Mouse (Mus musculus) intestine, embryonic 14.5 days (tissue): ENCODE results near the gene Kap. TPM values are rescaled to one million over a fixed set of nuclear protein-coding genes. Genes with fewer than 3 reads are reported as not detected.

Experiments
- ATAC-seq: fragments of 200-750 bp; cut with Nextera tagmentation; replicated peaks from 2 replicates; pipeline ENCODE4 v1.8.0; 2017; ENCODE audit warnings: low read depth, moderate number of reproducible peaks, moderate TSS enrichment, moderate library complexity; ENCODE audit not compliant: low FRiP score, low TSS enrichment
- DNase-seq: peaks from one replicate; pipeline ENCODE4 v3.0.0-alpha.2; 2018; ENCODE audit warnings: low spot score
- H3K27ac ChIP-seq: fragments of 300-500 bp; sonication (generic); 2 replicates; pipeline ENCODE4 v1.5.1; 2014; ENCODE audit warnings: low read depth, mild to moderate bottlenecking, control low read depth
- H3K27me3 ChIP-seq: fragments of 300-500 bp; sonication (generic); replicated peaks from 2 replicates; pipeline ENCODE4 v1.6.1; 2014; ENCODE audit warnings: low read length, control low read depth; ENCODE audit not compliant: control insufficient read depth, insufficient read depth
- H3K36me3 ChIP-seq: fragments of 300-500 bp; sonication (generic); 2 replicates; pipeline ENCODE4 v1.6.1; 2014; ENCODE audit warnings: low read length, control low read depth; ENCODE audit not compliant: control insufficient read depth, insufficient read depth
- H3K4me1 ChIP-seq: fragments of 300-500 bp; sonication (generic); replicated peaks from 2 replicates; pipeline ENCODE4 v1.6.1; 2014; ENCODE audit warnings: low read length, control low read depth, mixed read lengths; ENCODE audit not compliant: control insufficient read depth, insufficient read depth
- H3K4me2 ChIP-seq: fragments of 300-500 bp; sonication (generic); 2 replicates; pipeline ENCODE4 v1.6.1; 2014; ENCODE audit warnings: low read length
- H3K4me3 ChIP-seq: fragments of 300-500 bp; sonication (generic); 2 replicates; pipeline ENCODE4 v1.5.1; 2014; ENCODE audit warnings: low read depth, low read length, control low read depth, mixed read lengths
- H3K9ac ChIP-seq: fragments of 300-500 bp; sonication (generic); 2 replicates; pipeline ENCODE4 v1.6.1; 2014; ENCODE audit warnings: mild to moderate bottlenecking, low read length
- H3K9me3 ChIP-seq: fragments of 300-500 bp; sonication (generic); 2 replicates; pipeline ENCODE4 v1.6.1; 2016; ENCODE audit warnings: low read length, control low read depth; ENCODE audit not compliant: control insufficient read depth
- WGBS: fragments of 180-500 bp; shearing (Covaris S2); extraction: QIAGEN DNeasy Blood & Tissue Kit; methylation state at CpG from one replicate; pipeline ENCODE4 v1.1.7; 2014; 5-methylcytosine and 5-hydroxymethylcytosine counted together
- polyA plus RNA-seq: library from polyadenylated mRNA; unstranded; fragments of >200 nt; fragmentation: Nextera tagmentation; extraction: Ambion mirVana; gene quantifications from 2 replicates; pipeline ENCODE4 v1.2.1, GENCODE M21; 2014

The Kap gene
- not detected in 2 replicates for polyA plus RNA-seq

GRCm38 (mm10) chr6:133853526-133853925 lies at the start of gene Kap:
Gene Kap (minus strand): TSS chr6:133853762.
- WGBS = 94% methylated on average over 1 of the region's 1 CpGs
- Histone ChIP-seq H3K36me3 (no peaks in the 10 kb centered on the region), H3K4me2 (no peak within 1 kb of the TSS), H3K4me1 (no peaks in the 10 kb centered on the region), H3K9ac (no peak within 1 kb of the TSS), H3K4me3 (no peak within 1 kb of the TSS), H3K9me3 (no peaks in the 10 kb centered on the region), H3K27ac (no peak within 1 kb of the TSS), H3K27me3 (no peaks in the 10 kb centered on the region)
- ATAC-seq (no peak), DNase-seq (no peak)

- no peak for ATAC-seq
- Histone ChIP-seq H3K4me3 (no peak overlapping the region), H3K36me3 (no peaks in the 10 kb centered on the region)
These were observed 32.4 kb upstream of the Kap start for GRCm38 (mm10) chr6:133885871-133886415.

GRCm38 (mm10) chr6:133883446-133883985 lies 30.0 kb upstream of the Kap start:
- H3K4me2 ChIP-seq = no peak overlapping the region
- no peaks in the 10 kb centered on the region for H3K27me3 ChIP-seq
- no peak overlapping the region for H3K9ac ChIP-seq
- no peak overlapping the region for H3K27ac ChIP-seq
- 67% methylated on average over 5 of the region's 5 CpGs for WGBS
- H3K4me3 ChIP-seq = no peak overlapping the region
- no peak for ATAC-seq
- no peaks in the 10 kb centered on the region for H3K4me1 ChIP-seq
- no peaks in the 10 kb centered on the region for H3K9me3 ChIP-seq
- DNase-seq = no peak
- H3K36me3 ChIP-seq = no peaks in the 10 kb centered on the region

More at GRCm38 (mm10) chr6:133885871-133886415, 32.4 kb upstream of the Kap start:
- no peak overlapping the region for H3K4me2 ChIP-seq
- H3K4me1 ChIP-seq = no peaks in the 10 kb centered on the region
- no peak for DNase-seq
- H3K9ac ChIP-seq = no peak overlapping the region
- 85% methylated on average over 5 of the region's 5 CpGs for WGBS
- H3K9me3 ChIP-seq = no peaks in the 10 kb centered on the region
- H3K27me3 ChIP-seq = no peaks in the 10 kb centered on the region
- no peak overlapping the region for H3K27ac ChIP-seq

- ATAC-seq (no peak), DNase-seq (peak; percentile 72)
- no peaks in the 10 kb centered on the region for H3K27me3 ChIP-seq
- H3K27ac ChIP-seq = no peak overlapping the region
- no peak overlapping the region for H3K4me2 ChIP-seq
- H3K9me3 ChIP-seq = no peaks in the 10 kb centered on the region
- H3K36me3 ChIP-seq = no peaks in the 10 kb centered on the region
- WGBS = 28% methylated on average over 12 of the region's 12 CpGs
- H3K9ac ChIP-seq = no peak overlapping the region
- no peak overlapping the region for H3K4me3 ChIP-seq
- no peaks in the 10 kb centered on the region for H3K4me1 ChIP-seq
These were observed 22.4 kb upstream of the Kap start for GRCm38 (mm10) chr6:133875906-133876462.

GRCm38 (mm10) chr6:133872667-133873066 lies 19.1 kb upstream of the Kap start:
- Histone ChIP-seq H3K27me3 (no peaks in the 10 kb centered on the region), H3K36me3 (no peaks in the 10 kb centered on the region), H3K9me3 (no peaks in the 10 kb centered on the region), H3K4me3 (no peak overlapping the region), H3K9ac (no peak overlapping the region), H3K4me1 (no peaks in the 10 kb centered on the region), H3K4me2 (no peak overlapping the region), H3K27ac (no peak overlapping the region)
- ATAC-seq = no peak
- DNase-seq = no peak
- WGBS = 64% methylated on average over 2 of the region's 2 CpGs

- Histone ChIP-seq H3K9me3 (no peaks in the 10 kb centered on the region), H3K9ac (no peak overlapping the region), H3K4me2 (no peak overlapping the region), H3K36me3 (no peaks in the 10 kb centered on the region), H3K27ac (no peak overlapping the region), H3K27me3 (no peaks in the 10 kb centered on the region), H3K4me1 (no peaks in the 10 kb centered on the region), H3K4me3 (no peak overlapping the region)
- DNase-seq (no peak), ATAC-seq (no peak)
- WGBS = 68% methylated on average over 1 of the region's 1 CpGs
These were observed 17.6 kb upstream of the Kap start for GRCm38 (mm10) chr6:133871131-133871530.

GRCm38 (mm10) chr6:133868381-133868780 lies 14.8 kb upstream of the Kap start:
- Histone ChIP-seq H3K9ac (no peak overlapping the region), H3K4me2 (no peak overlapping the region), H3K27me3 (no peaks in the 10 kb centered on the region), H3K4me3 (no peak overlapping the region), H3K9me3 (no peaks in the 10 kb centered on the region), H3K27ac (no peak overlapping the region), H3K4me1 (no peaks in the 10 kb centered on the region), H3K36me3 (no peaks in the 10 kb centered on the region)
- 72% methylated on average over 1 of the region's 1 CpGs for WGBS
- DNase-seq (no peak), ATAC-seq (no peak)

GRCm38 (mm10) chr6:133855871-133856270 lies 2.3 kb upstream of the Kap start:
- WGBS = 73% methylated on average over 2 of the region's 2 CpGs
- H3K27ac ChIP-seq = no peak overlapping the region
- H3K4me2 ChIP-seq = no peak overlapping the region
- no peaks in the 10 kb centered on the region for H3K27me3 ChIP-seq
- no peaks in the 10 kb centered on the region for H3K36me3 ChIP-seq
- H3K4me3 ChIP-seq = no peak overlapping the region
- ATAC-seq (no peak), DNase-seq (no peak)
- H3K9ac ChIP-seq = no peak overlapping the region
- no peaks in the 10 kb centered on the region for H3K4me1 ChIP-seq
- H3K9me3 ChIP-seq = no peaks in the 10 kb centered on the region

- H3K4me1 ChIP-seq = no peaks in the 10 kb centered on the region
- WGBS = 78% methylated on average over 2 of the region's 2 CpGs
- H3K9me3 ChIP-seq = no peaks in the 10 kb centered on the region
- H3K4me2 ChIP-seq = no peak overlapping the region
- no peak overlapping the region for H3K4me3 ChIP-seq
- no peak overlapping the region for H3K9ac ChIP-seq
- ATAC-seq (no peak), DNase-seq (no peak)
- H3K27ac ChIP-seq = no peak overlapping the region
- H3K27me3 ChIP-seq = no peaks in the 10 kb centered on the region
- no peaks in the 10 kb centered on the region for H3K36me3 ChIP-seq
These were observed 4.2 kb downstream of the Kap start for GRCm38 (mm10) chr6:133849359-133849758.
